Mouse (Mus musculus): ENCODE results near the gene Sbno2. TPM values are rescaled to one million over a fixed set of nuclear protein-coding genes. Genes with fewer than 3 reads are reported as not detected.

The Sbno2 gene
- polyA plus RNA-seq, 1 experiment from 2014 or later, result 8.7 TPM

DNA sequence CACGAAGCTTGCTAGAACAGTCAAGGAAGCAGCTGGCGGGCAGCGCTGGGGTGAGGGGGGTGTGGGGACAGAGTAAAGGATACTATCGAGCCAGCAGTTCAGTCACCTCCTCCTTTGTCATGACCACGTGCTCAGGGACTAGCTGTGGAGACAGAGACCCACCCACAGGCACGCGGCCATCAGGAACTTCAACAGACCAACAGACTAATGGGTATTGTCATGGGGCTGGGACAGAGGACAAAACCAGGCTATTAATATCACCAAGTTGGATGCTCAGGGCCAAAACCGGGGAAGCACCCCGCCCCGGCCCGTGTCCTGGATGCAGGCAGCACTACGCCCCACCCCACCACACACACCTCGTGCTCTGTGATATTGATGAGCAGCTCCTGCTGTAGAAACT lies 68.5 kb downstream of the Sbno2 start:
- Histone ChIP-seq H3K4me3 (ENCODE audit: low read depth, low read length) (no peak overlapping the region), H3K27me3 (ENCODE audit: insufficient read depth, low read length) (no peaks in the 10 kb centered on the region), H3K36me3 (replicated peaks; ENCODE audit: insufficient read depth, low read length) (peaks cover 35% of the 10 kb centered on the region), H3K9me3 (ENCODE audit: low read length) (no peaks in the 10 kb centered on the region), H3K4me1 (ENCODE audit: insufficient read depth) (peaks cover 31% of the 10 kb centered on the region), H3K27ac (ENCODE audit: low read depth) (no peak overlapping the region), H3K4me2 (ENCODE audit: low read depth, low read length) (no peak overlapping the region), H3K9ac (replicated peaks) (no peak overlapping the region)
- no peak for DNase-seq
- TF ChIP-seq CTCF (IDR thresholded peaks at IDR 0.05; ENCODE audit: low read depth) (no peak), EP300 (IDR thresholded peaks at IDR 0.05; ENCODE audit: low read depth) (no peak)
- 92% methylated on average over 13 of the region's 13 CpGs for WGBS (ENCODE audit: insufficient replicate concordance)
- ATAC-seq, result no peak

DNA sequence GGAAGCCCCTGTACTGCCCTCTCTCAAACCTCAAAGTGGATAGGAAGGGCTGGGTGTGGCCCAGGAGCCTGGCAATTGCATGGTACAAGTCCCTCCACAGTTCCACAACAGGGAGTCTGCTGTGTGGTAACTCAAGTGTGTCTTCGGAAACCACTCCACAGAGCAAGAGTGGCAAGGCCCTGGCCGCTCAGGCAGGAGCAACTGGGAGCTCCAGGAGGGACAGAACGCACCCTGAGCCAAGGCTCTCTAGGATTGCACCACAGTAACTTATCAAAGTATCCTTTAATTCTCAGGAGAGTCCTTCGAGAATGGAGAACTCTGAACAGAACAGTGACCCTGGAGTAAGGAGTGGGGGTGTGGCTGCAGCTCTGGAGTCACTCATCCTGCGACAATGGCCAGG lies 69.7 kb downstream of the Sbno2 start:
- no peak overlapping the region for H3K4me3 ChIP-seq (ENCODE audit: low read depth, low read length)
- no peak for DNase-seq
- WGBS (ENCODE audit: insufficient replicate concordance), result 85% methylated on average over 5 of the region's 5 CpGs
- H3K27me3 ChIP-seq (ENCODE audit: insufficient read depth, low read length), result no peaks in the 10 kb centered on the region
- H3K27ac ChIP-seq (ENCODE audit: low read depth), result no peak overlapping the region
- no peak for TF ChIP-seq EP300 (IDR thresholded peaks at IDR 0.05; ENCODE audit: low read depth)
- no peak for TF ChIP-seq CTCF (IDR thresholded peaks at IDR 0.05; ENCODE audit: low read depth)
- H3K4me1 ChIP-seq (ENCODE audit: insufficient read depth), result peaks cover 31% of the 10 kb centered on the region
- no peak for ATAC-seq
- peaks cover 41% of the 10 kb centered on the region for H3K36me3 ChIP-seq (replicated peaks; ENCODE audit: insufficient read depth, low read length)
- no peak overlapping the region for H3K4me2 ChIP-seq (ENCODE audit: low read depth, low read length)
- no peak overlapping the region for H3K9ac ChIP-seq (replicated peaks)
- no peaks in the 10 kb centered on the region for H3K9me3 ChIP-seq (ENCODE audit: low read length)

DNA sequence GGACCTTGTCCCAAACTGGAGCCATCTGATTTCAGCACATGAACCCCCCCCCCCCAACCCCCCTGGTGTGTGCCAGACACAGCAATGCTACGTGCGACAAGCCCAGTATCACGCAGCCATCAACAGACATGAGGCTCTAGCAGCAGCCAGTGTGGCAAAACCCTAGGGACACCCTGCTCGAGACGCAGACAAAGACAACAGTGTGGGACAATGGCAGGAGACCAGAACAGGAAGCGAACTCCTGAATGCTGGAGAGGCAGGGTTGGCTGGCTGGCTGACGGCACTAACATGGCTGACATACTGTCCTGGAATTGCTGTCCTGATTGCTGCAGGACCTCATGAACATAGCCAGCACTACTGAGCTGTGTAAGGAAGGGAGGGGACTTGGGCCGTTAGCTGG lies 70.2 kb downstream of the Sbno2 start:
- 77% methylated on average over 8 of the region's 8 CpGs for WGBS (ENCODE audit: insufficient replicate concordance)
- peaks cover 45% of the 10 kb centered on the region for H3K36me3 ChIP-seq (replicated peaks; ENCODE audit: insufficient read depth, low read length)

DNA sequence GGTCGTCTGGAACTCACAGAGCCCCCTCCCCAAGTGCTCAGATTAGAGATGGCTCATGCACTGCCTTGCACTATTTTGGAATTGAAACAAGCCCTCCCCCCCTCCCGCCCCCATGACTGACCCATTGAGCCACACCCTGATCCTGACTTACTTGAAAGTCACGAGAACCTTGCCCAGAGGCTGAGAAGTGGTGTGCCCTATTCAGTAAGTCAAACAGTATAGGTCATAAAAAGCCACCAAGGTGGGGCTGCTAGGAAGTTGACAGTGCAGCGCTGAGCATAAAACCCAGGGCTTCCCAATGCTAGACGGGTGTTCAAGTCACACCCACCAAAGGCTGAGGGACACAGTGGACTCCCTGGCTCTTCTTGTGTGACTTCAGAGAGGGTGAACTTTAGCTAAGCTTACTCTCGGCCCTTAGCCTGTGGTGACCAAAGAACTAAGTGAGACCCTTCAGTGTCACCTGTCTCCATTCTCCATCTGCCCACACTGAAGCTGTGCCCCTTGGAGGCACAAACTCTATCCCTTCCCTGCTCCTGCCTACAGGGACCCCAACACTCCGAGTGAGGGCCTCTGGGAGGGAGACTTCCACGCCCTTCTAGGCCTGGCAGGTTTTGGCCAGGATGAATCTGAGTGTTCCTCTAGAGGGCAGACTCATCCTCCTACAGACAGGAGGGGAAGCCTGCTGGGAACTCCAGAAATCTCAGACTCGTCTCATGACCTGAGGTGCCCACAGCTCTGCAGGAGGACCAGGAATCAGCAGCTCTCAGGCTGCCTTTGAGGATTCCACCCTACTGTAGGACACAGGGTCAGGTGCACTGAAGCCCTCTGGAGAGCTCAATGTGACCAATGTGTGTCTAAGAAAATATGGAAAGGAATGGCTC lies 71.6 kb downstream of the Sbno2 start:
- ATAC-seq (peak; percentile 28), DNase-seq (peak; percentile 48)
- H3K36me3 ChIP-seq (replicated peaks; ENCODE audit: insufficient read depth, low read length), result peaks cover 55% of the 10 kb centered on the region
- WGBS (ENCODE audit: insufficient replicate concordance), result 23% methylated on average over 9 of the region's 9 CpGs
- no peak overlapping the region for H3K9ac ChIP-seq (replicated peaks)
- no peaks in the 10 kb centered on the region for H3K9me3 ChIP-seq (ENCODE audit: low read length)
- peak overlapping the region; percentile 69 for H3K27ac ChIP-seq (ENCODE audit: low read depth)
- no peak overlapping the region for H3K4me3 ChIP-seq (ENCODE audit: low read depth, low read length)
- peaks cover 27% of the 10 kb centered on the region for H3K4me1 ChIP-seq (ENCODE audit: insufficient read depth)
- TF ChIP-seq EP300 (IDR thresholded peaks at IDR 0.05; ENCODE audit: low read depth) (no peak), CTCF (IDR thresholded peaks at IDR 0.05; ENCODE audit: low read depth) (peak; percentile 73)
- no peak overlapping the region for H3K4me2 ChIP-seq (ENCODE audit: low read depth, low read length)
- H3K27me3 ChIP-seq (ENCODE audit: insufficient read depth, low read length), result no peaks in the 10 kb centered on the region

More for the DNA sequence above, 70.2 kb downstream of the Sbno2 start:
- no peak for DNase-seq
- ATAC-seq, result no peak
- H3K4me2 ChIP-seq (ENCODE audit: low read depth, low read length), result no peak overlapping the region
- no peak overlapping the region for H3K4me3 ChIP-seq (ENCODE audit: low read depth, low read length)
- TF ChIP-seq CTCF (IDR thresholded peaks at IDR 0.05; ENCODE audit: low read depth) (no peak), EP300 (IDR thresholded peaks at IDR 0.05; ENCODE audit: low read depth) (no peak)
- H3K27ac ChIP-seq (ENCODE audit: low read depth), result no peak overlapping the region
- no peak overlapping the region for H3K9ac ChIP-seq (replicated peaks)
- H3K9me3 ChIP-seq (ENCODE audit: low read length), result no peaks in the 10 kb centered on the region
- H3K4me1 ChIP-seq (ENCODE audit: insufficient read depth), result peaks cover 31% of the 10 kb centered on the region
- no peaks in the 10 kb centered on the region for H3K27me3 ChIP-seq (ENCODE audit: insufficient read depth, low read length)

DNA sequence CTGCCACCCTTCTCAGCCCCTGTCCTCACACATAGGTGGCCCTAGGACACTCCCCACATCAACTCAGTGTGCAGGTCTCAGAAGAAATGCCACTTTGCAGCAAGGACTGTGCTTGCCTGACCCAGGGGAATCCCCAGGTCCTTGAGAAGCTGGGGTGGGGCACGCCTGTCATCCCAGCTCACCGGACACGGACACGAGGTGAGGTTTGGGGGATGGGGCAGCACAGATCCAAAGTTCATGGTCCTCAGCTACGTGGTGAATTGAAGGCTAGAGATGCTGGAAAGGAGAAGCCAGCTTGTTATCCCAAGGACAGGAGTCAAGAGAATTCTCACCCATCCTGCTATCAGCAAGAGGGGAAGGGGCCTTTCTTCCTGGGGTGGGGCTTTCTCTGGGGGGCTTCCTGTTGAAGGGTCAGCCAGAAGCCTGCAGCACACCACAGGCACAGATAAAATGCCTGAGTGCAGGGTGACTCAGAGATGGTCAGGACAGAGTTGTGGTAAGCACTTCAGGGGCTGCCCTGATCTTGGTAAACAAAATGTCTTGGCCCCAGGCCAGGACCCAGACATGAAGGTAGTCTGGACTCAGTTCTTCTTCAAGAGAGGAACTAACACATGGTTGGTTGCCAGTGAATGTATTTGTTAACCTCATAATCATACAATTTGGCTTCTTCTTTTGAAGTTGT lies 72.4 kb downstream of the Sbno2 start:
- Histone ChIP-seq H3K9me3 (ENCODE audit: low read length) (no peaks in the 10 kb centered on the region), H3K4me3 (ENCODE audit: low read depth, low read length) (no peak overlapping the region), H3K36me3 (replicated peaks; ENCODE audit: insufficient read depth, low read length) (peaks cover 56% of the 10 kb centered on the region), H3K27ac (ENCODE audit: low read depth) (peak overlapping the region; percentile 69), H3K9ac (replicated peaks) (no peak overlapping the region), H3K27me3 (ENCODE audit: insufficient read depth, low read length) (no peaks in the 10 kb centered on the region), H3K4me2 (ENCODE audit: low read depth, low read length) (no peak overlapping the region), H3K4me1 (ENCODE audit: insufficient read depth) (peaks cover 23% of the 10 kb centered on the region)
- ATAC-seq, result peak; percentile 66
- DNase-seq, result peak; percentile 67
- peak; percentile 65 for TF ChIP-seq EP300 (IDR thresholded peaks at IDR 0.05; ENCODE audit: low read depth)
- no peak for TF ChIP-seq CTCF (IDR thresholded peaks at IDR 0.05; ENCODE audit: low read depth)
- 18% methylated on average over 5 of the region's 5 CpGs for WGBS (ENCODE audit: insufficient replicate concordance)

DNA sequence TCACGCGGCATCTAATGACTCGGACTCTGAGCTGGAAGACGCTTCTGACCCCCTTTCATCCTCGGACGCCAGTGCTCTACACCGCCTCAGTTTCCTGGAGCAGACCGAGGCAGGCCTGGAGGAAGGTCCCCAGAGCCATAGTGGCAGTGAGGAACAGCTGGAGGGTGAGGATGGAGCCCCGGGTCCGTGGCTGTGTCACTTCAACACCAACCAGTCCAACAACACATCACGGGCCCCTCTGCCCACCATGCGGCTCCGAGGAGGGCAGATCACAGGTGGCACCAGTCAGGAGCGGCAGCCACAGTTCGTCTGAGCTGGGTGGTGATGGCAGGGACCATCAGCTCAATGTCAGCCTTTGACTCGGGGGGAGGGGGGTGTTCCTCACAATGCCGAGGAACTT lies 74.6 kb downstream of the Sbno2 start:
- peaks cover 26% of the 10 kb centered on the region for H3K4me1 ChIP-seq (ENCODE audit: insufficient read depth)
- WGBS (ENCODE audit: insufficient replicate concordance), result 88% methylated on average over 17 of the region's 17 CpGs
- H3K27me3 ChIP-seq (ENCODE audit: insufficient read depth, low read length), result no peaks in the 10 kb centered on the region
- no peak overlapping the region for H3K4me2 ChIP-seq (ENCODE audit: low read depth, low read length)
- H3K4me3 ChIP-seq (ENCODE audit: low read depth, low read length), result no peak overlapping the region
- no peak overlapping the region for H3K27ac ChIP-seq (ENCODE audit: low read depth)
- DNase-seq, result no peak
- H3K9ac ChIP-seq (replicated peaks), result no peak overlapping the region
- no peaks in the 10 kb centered on the region for H3K9me3 ChIP-seq (ENCODE audit: low read length)
- no peak for TF ChIP-seq CTCF (IDR thresholded peaks at IDR 0.05; ENCODE audit: low read depth)
- no peak for TF ChIP-seq EP300 (IDR thresholded peaks at IDR 0.05; ENCODE audit: low read depth)
- H3K36me3 ChIP-seq (replicated peaks; ENCODE audit: insufficient read depth, low read length), result peaks cover 57% of the 10 kb centered on the region
- ATAC-seq, result no peak
